Mouse (Mus musculus): Measurements from ENCODE around the gene Plxnc1. TPM values are rescaled to one million over a fixed set of nuclear protein-coding genes. Genes with fewer than 3 reads are reported as not detected.
A peak's percentile ranks its signal among the peaks of the same experiment; 100 is the strongest.

Gene Plxnc1
- total RNA-seq, 2 experiments from 2014 or later = 5.6 to 7.3 TPM

DNA sequence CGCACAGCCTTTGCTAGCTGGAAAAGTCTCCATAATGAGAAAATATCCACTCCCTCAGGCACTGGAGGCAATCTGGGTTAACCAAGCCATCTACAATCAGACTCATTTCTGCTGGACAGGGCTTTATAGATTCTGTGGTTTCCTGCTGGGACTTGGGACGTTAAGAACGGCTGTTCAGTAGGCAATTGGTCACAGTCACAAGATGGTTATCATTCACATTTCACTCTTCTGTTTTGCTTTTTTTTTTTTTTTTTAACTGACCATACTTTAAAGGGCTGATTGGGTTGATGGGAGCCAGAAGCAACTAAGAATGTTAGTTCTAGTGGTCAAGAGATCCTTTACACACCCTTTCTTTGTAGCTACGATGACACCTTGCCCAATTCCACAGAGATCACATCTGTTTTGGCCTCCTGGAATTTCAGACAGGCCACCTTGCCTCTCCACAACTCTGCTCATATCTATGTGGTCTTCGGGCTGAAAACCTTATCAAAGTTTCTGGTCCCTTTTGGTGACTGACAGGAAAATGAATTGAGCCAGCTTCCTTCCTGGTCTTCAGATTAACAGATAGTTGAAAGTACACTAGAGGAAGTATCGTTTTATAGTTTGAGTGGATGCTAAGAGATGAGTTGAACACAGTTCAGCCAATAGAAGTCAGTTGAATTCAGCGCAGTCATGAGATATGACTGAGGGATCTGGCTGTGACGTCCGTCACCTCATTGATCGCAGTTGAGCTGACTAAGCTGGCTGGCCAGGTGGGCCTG, 3.5 kb upstream of the Plxnc1 start:
- no peak for DNase-seq

DNA sequence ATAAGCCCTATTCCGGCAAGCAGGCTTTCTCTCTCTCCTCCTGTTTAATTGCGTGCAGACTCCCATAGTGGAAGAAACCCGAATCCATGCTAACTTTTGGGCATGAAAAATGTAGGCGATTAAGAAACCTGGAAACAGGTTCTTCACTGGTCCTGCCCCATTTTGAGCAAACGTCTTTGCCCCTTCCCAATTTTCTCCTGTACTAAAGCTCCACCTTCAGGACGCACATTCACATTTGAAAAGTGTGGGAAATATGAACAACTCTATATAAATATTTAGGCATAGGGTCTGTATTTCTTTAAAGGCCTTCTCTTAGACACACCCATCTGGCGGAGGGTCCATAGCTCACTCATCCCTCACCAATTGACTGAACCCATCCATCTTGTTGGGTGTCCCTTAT, 2.8 kb upstream of the Plxnc1 start:
- DNase-seq = no peak

DNA sequence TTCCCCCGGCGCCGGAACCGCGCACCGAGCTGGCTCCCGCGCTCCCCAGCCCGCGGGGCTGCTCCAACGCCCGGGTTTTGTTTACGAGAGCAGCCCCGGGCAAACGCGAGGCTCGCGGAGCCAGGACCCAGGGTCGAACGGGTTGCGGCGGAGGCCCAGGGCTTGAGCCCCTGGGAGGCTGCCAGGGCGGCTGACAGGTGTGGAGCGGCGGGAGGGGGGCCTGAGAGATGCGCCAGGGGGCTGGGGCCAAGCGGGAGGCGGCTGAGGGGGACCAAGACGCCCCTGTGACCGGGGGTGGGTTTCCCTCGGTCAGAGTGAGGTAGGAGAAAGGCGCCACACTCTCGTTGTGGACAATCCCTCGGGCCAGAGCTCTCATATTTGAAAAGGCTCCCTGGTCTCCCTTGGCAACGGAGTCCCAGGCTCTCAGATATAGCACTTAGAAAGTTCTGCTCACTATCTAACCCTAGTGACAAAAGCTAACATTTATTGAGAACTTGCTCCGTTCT, 624 bp upstream of the Plxnc1 start:
- peak; percentile 32 for DNase-seq

DNA sequence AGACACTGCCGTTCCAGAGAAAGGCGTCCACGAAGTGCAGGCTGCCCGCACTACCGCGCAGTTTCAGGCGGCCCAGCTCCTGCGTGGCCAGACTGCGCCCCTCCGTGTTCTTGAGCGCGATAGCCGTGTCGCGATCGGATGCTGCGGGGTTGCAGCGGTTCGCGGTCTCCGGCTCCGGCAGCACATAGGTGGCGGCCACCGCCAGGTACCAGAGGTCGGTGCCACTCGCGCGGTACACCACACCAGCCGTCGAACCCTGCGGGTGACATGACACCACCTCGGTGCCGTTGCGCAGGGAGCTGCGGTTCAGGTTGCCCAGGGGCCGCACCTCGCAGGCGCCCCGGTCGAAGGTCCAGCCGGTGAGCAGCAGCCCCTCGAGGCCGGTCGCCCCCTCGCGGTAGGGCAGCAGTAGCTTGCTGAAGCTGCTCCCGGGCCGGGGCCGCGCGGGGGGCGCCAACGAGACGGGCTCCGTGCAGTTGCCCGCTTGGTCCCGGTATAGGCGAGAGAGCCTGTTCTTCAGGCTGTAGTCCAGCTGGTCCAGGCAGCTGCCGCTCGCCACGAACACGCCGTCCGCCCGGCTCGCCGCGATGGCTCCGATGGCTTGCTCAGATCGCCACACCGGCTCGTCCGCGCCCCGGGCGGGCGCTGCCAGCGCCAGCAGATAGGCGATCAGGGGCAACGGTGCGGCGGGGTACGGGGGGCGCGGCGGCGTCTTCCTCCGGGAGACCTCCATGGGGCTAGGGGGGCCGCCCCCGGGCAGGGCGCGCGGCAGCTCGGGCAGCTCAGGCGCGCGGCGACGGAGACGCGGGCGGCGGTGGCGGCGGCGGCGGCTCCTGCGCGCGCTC, 567 bp downstream of the Plxnc1 start:
- peak; percentile 69 for DNase-seq

DNA sequence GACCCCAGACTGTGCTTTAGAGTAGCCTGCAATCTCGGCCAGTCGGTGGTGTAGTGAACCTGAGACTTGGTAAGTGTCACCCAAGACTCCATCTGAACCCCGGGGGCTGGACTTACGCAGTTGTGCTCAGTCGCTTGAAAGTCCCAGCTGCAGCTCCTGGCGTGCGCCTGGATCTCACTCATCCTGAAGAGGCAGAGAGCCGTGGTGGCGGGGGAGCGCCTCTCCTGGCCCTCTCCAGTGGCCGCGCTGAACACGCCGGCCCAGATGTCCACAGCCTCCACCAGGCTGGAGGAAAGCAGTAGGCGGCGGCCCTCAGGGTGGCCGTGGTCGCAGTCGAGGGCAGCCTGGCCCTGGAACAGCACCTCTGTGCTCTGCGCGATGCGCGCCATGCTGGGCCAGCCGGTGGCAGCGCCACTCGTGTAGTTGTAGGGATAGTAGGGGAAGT, 1.2 kb downstream of the Plxnc1 start:
- peak; percentile 42 for DNase-seq

DNA sequence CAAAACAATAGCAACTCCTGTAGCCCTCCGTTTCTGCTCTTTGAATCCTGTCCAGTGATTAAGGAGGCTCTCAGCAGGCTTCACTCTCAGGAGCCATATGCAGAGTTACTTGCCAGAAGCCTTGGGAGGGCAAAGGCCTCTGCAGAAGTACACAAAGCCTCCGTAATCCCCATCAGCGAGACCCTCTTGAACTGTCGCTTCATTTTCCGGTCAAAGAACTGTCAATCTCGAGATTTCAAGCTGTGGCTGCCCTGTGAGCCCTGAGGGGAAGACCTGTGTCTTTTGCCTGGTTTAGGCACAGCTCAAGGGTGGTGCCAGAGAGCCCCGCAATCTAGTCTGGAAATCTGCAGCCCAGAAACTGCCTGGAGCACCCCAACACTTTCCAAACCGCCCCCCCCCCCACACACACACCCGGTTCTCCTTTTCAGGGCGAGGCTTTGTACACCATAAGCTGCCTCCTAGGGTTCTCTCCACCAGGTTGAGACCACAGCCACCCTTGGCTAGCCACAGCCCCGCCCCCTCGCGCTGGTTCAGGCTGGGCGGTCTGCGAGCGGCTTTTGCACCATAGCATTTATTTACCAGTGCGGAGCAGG, 2.1 kb downstream of the Plxnc1 start:
- DNase-seq = peak; percentile 30

DNA sequence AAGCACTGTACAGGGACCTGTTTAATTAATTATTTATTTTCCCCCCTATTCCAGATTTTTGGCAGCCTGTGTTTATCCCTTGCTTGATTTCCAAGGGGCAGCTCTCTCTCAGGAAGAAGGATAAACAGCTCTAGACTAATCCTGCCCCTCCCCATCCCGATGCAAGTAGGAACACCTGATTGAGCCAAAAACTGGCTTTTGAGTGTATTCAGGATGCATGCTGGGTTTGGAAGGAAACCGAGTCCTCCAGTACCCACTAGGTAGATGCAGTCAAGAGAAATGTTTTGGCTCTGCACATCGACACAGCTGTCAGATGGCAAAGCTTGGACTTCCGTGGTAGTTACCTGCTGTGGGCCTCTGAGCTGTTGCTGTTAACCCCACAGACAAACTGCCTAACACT, 3.1 kb downstream of the Plxnc1 start:
- no peak for DNase-seq

DNA sequence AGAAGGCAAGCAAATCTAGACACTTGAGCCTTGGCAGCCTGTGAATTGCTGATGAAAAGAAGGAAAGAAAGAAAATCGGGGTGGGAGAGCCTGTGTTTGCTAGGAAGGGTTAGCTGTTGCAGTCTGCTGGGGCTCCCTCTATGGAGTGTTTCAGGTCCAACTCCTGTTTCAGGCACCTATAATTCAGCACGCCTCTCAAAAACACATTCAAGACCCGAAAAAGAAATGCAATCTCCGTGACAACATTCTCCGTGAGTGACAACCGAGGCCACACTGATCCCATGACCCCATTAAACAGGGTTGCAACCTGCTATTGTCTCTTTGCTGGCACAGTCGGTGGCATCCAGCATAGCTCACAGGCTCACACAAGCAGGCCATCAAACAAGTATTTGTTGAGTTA, 3.8 kb downstream of the Plxnc1 start:
- DNase-seq = no peak

DNA sequence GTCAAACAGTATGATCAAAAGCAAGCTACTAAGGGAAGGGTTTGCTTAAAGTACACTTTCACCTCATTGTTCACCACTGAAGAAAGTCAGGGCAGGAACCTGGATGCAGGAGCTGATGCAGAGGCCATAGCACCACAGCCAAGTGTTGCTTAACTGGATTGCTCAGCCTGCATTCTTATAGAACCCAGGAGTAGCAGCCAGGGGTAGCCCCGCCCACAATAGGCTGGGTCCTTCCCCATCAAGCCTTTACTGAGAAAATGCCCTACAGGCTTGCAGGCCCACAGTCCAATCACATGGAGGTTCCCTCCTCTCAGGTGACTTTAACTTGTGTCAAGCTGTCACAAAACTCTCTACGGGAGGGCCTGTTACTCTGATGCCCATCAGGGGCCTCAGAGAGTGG, 4.6 kb downstream of the Plxnc1 start:
- no peak for DNase-seq

DNA sequence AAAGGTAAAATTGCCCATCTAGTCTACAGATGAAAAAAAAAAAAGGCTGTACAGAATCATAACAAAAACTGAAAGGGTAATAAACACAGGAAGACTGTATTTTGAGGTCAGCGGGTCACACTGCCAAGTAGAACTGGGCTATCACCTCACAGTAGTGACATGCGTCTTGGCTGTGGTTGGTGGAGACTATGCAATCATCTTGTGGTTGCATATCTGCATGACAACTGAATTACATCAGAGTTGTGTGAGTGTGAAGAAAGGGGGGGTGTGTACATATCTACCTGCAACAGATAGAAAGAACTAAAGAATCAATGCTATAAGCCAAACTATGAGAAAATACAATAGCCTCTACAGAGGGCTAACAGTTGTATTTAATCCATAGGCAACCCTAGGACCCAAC, 5.7 kb downstream of the Plxnc1 start:
- no peak for DNase-seq

DNA sequence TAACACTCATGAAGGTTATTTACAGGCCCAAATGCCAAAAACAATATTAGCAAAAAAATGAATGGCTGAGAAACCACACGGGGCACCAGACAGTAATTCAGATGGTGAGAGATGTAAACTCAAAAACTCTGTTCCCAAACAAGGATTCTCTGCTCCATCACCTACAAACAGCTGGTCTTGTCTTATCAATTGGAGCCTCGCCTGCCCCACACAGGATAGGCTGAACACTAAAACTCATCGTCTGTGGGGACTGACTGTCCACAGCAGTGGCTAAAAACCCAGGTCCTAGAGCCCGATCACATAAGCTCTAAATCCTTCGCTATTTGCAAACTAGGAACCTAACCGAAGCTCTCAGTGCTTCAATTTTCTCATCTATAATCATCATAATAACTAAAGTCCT, 6.3 kb downstream of the Plxnc1 start:
- DNase-seq = no peak

DNA sequence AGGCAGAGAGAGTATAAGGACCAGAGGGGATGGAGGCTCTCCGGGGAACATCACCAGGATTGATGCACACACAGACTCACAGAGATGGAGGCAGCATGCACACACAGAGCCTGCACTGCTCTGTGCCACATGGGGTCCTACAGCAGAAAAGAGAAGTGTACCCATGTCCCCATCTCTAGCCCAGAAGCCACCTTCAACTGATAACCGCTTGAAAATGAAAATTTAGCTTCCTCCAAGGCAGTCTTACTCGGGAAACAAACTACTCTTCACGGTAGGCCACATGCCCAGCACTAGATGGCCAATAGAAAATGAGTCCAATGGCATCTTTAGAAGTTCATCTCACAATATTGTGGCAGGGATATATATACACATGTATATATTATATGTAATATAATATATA, 9.4 kb downstream of the Plxnc1 start:
- no peak for DNase-seq

DNA sequence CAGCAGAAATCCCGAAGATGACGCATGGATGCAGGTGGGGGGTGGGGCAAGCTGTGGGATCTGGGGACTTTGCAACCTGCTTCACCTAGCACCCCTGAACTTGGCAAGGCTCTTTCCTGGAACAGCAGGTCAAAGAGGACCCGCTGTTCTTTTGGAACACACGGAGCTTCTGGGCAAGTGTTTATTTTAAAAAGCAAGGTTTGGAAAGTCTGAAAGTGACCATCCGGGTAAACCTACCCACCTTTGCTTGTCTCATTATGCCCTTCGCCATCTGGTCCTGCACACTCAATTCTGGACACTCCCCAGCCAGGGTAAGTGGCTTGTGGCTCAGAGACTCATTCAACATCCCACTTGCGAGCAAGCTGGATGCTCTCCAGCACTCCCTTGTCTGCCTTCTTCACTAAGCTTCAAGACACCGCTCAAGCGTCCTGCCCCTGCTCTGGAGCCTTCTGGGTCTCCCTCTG, 10.5 kb downstream of the Plxnc1 start:
- no peak for DNase-seq

DNA sequence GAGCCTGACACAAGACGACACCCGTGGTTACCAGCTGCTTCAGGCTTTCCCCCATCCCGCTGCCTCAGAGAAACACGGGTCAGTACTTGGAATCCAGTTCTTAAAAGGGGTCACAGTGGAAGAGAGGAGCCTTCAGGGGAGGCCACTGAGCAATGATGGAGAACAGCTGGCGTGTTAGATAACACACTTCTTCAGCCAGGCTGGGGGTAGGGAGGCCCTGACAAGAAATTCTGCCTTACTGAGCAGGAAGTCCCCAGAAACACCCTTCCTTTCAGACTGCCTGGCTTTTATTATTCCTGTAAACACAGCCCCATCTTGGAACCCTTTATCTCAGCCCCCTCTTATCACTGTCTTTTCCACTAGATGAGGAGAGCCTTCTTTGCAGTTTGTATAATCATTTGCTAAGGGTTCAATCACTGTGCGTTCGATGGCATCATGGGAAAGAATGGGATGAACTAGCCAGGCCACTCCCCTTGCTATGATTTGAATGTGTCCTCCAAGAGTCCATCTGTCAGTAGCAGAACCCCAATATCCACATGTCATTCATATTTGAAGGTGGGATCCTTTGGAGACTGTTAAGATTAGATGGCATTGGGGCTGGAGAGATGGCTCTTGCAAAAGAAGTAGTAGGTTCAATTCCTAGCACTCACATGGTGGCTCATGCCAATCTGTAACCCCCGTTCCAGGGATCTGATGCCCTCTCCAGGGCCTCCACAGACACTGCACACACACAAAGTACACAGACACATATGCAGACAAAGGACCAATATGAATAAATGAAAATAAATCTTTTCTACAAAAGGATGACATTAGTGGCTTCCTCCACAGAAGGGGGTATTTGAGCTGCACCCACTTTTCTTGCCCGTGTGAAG, 12.4 kb downstream of the Plxnc1 start:
- DNase-seq = no peak

DNA sequence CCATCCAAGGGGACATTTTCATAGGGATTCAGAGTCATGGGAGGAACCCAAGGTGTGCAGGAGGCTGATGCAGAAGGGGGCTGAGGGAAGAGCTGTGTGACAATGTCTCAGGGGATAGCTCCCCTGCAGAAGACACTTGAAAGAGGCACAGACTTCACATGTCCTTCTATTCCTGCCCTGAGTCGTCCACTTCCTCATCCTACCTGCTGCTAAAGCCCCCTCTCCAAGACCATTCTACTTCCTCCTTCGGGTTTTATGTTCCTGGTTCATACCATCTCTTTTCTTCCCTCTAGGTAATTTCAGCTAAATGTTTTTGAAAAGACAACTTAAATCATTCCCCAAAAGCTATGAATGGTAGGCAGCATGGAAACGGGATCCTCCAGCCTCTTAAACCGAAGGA, 16.5 kb downstream of the Plxnc1 start:
- no peak for DNase-seq

DNA sequence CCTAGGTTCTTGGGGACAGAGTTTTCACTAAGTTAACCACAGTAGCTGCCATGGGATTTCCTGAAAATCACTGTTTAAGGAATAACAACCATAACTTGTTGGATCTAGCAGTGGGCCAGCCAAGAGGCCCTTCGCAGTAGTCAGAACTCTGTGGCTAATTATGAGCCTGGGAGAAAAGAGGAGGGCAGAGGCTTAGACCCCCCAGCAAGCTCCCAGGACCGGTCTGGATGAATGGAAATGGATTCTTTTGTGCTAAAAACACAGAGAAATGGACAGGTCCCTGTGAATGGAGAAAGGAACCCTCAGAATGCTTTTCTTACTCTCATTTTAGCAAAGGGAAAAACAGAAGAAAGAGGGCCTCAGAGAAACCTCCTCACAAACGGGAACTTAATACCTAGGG, 18.3 kb downstream of the Plxnc1 start:
- no peak for DNase-seq

DNA sequence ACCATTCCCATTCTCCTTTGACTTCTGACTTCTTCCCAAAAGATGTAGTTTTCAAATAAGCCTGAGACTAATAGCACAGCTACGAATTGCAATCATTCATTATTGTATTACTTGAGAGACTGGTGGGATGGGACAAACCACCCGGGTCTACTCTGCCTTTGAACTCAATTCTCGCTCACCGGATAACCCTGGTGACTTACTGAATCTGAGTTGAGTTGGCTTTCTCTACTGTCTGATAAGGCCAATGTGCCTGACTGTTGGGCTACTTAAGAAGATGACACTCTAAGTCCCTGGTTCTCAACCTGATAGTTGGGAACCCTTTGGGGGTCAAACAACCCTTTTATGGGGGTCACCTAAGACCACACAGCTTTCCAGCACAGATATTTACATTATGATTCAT, 19.8 kb downstream of the Plxnc1 start:
- no peak for DNase-seq

DNA sequence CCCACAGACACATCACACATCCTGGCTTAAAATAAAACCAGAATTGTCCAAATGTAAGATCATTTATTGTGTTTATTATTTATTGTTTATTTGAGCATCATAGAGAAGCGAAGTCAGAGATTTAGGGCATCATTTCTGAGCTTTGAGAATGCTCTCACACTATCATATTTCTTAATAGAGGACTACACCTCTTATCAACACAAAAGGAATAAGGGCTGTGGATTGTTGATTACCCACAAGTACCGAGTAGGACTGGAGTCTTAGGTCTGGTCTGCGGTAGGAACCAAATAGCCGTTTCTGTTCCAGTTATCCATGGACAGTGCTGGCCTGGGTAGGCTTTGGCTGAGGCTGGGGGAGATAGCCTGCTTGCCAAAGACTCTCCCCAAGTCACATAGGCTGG, 20.2 kb downstream of the Plxnc1 start:
- DNase-seq = no peak

DNA sequence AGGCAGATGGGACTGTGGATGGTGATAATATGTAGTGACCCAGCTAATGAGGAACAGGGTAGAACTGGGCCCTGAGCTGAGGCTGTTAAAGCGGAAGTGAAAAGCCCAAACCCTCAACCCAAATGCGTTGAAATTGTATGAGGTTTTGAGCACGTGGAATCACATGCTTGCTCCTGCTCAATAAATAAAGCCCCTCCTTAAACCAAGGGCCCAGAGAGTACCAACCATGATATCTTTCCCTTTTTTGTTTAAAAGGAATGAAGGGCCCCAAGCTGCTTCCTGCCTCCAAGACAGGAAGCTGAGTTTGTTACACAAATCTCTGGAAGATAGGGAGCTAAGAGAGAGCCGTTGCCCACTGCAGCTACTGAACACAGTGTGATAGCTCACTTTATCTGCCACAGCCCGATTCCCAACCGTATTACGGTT, 21.3 kb downstream of the Plxnc1 start:
- no peak for DNase-seq

DNA sequence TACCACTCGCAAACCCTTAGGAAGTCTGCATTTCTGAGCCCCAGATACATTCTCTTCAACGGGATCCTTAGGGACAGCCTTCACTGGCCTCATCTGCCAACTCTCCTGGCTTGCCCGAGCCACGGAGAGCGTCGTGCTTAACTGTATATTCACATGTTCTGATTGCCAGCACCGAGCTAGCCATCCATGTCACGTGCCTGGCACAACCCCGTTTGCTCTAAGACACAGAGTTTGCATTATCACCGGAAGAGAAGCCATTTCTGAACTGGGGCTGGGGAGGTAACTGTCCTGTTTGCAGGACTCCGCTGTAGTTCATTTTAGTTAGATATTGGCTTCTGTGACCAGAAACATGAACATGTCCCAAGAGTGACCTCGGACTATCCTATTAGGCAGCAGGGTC, 21.8 kb downstream of the Plxnc1 start:
- DNase-seq = no peak

DNA sequence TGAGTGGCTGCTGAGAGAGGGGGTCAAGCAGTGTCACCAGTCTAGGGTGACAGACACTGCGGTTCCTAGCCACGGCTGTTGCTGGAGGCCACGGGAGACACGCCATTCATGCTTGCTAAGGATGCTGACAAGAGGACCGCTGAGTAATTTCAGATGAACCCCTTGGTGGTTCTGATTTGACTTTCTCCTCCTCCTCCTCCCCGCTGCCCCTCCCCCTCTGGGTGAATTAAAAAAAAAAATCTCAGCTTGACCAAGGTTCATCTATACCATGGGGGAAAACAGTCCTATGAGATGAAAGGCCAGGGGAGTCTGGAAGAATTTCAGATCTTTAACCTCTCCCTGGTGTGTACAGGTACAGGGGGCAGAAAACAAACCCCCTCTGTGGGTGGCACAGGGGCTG, 22.9 kb downstream of the Plxnc1 start:
- DNase-seq = no peak

DNA sequence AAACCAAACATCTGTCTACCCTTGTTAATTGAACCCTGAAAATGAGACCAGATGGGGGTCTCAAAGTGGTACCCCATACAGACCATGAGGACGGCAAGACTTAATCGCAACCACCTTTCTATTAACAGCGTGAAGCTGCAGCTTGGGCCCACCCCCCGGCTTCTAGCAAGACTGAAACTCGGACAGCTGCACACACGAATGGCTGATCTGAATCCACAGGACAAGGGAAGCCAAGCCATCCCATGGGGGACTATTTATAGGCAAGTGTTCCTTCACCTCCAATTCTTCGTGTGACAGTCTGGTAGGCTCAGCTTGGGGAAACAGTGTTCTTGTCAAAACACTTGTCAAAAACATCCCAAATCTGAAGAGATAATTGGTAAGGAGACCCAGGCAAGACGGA, 24.1 kb downstream of the Plxnc1 start:
- DNase-seq = no peak

Data from adrenal gland, postnatal 10 days (tissue).